Mouse (Mus musculus): ENCODE results near the gene Ptpn23.
"Not testable (repeated sequence)": the region's sequence is repeated elsewhere in the genome, so short reads cannot be mapped to it uniquely, and the experiment has no call there.

Ptpn23 gene

DNA sequence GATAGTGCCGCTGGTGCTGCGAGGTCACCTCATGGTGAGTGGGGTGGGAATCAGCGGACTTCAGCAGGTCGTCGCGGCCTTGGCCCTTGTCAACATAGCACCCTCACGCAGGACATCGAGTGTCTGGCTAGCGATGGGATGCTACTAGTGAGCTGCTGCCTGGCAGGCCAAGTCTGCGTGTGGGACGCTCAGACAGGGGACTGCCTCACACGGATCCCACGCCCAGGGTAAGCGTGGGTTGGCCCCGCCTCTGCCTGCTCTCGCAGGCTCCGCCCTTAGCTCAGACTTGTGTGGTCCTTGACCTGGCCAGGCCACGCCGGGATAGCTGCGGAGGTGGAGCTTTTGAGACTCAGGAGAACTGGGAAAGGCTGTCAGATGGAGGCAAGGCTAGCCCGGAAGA lies 27.4 kb downstream of the Ptpn23 start:
- peak; percentile 23 for DNase-seq

DNA sequence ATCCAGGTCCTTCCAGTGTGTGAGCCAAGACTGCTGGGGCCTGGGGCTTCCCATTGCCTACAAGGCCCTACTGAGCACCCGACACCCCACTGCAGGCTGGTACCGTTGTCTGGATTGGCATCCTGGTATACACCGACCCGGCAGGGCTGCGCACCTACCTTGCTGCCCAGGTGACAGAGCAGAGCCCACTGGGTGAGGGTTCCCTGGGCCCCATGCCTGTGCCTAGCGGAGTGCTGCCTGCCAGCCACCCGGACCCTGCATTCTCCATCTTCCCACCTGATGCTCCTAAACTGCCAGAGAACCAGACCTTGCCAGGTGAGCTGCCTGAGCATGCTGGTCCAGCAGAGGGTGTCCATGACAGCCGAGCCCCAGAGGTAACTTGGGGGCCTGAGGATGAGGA lies 28.7 kb downstream of the Ptpn23 start:
- no peak for DNase-seq

DNA sequence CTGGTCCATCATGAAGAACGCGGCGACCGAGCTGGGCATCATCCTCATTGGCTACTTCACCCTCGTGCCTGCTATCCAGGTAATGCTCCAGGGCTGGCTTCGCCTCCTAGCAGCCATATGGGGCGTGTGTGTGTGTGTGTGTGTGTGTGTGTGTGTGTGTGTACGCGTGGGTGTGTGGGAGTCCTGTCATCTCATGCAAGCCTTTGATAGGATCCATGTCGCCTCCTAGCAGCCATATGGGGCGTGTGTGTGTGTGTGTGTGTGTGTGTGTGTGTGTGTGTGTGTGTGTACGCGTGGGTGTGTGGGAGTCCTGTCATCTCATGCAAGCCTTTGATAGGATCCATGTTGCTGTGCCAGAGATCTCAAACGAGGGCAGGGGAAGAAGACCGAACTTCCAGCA lies 30.4 kb downstream of the Ptpn23 start:
- DNase-seq, result not testable (repeated sequence)

DNA sequence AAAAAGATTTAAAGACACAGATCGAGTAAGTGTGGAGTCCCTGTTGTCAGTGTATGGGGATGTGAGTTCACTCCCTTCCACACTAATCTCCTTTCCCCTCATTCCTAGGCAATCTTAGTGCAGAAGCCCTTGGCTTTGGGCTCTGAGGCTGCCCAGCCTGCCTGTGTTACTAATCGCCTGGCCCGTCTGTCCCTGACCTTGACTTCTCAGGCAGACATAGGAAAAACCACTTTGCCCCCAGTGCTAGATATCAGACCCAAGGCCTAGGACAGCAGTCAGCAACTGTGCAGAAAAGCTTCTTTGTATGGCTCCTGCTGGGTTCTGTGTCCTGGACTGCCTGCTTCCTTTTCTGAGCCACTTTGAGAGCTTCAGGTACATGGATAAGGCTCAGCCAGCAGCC lies 32.3 kb downstream of the Ptpn23 start:
- no peak for DNase-seq

DNA sequence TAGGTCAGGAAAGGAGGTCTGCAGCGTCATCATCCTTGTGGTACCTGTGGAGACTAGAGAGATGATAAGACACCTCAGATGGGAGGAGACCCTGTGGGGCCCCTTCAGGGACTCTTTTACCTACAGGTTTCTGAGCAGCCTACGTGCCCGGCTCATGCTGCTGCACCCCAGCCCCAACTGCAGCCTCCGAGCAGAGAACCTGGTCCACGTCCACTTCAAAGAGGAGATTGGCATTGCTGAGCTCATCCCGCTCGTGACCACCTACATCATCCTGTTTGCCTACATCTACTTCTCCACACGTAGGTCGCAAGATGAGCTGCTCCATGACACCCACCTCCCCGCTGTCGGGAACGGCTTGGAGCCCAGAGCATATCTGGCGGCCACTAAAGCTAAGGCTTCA lies 34.1 kb downstream of the Ptpn23 start:
- DNase-seq, result no peak

DNA sequence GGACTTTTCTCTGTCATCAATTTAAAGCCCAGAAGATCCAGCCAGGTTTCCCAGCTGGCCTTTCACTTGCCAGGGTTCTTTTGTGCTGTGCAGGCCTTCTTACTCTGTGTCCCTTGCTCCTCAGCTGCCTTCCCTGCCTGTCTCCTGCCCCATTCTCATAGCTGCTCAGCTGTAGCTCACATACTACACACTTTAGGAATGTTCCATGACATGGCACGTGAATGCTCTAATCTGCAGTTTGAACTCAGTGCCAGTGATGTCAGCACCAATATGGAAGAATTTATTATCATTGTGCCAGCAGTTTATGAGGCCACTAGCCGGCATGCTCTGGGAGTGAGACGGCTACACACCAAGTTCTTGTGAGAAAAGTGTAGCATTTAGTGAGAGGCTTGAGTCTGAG lies 38.2 kb downstream of the Ptpn23 start:
- DNase-seq, result no peak

DNA sequence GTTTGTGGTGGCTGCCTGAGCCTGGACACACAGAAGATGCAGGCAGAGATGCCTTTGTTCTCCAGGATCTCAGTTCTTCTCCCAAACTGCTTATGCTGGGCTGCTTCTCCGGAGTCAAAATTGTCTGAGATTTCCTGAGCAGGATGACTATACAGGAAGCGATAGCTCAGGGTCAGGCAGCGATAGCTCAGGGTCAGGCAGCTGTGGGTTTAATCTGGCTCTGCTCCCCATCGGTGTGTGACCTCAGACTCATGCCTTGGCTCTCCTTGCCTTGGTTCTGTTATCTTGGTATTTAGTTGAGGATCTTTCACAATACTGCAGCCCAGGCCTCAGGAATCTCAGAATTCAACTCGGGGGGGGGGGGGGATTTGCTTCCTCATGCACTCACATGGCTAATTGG lies 41.3 kb downstream of the Ptpn23 start:
- no peak for DNase-seq

DNA sequence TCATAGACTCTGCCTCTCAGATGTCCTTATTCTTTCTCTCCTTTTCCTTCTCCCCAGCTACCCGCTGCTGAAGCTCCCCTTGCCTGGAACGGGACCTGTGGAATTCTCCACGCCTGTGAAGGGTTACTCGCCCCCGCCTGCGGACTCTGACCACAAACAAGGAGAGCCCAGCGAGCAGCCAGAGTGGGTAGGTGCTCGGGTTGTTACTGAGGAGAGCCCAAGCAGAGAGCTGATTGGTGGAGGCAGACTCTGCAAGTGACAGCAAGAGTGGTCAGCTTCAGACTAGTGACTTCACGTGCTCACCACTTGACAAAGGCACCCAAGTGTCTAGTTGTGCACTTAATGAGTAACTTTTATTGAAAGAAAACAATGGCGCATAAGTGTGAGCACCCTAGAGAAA lies 45.7 kb downstream of the Ptpn23 start:
- no peak for DNase-seq

DNA sequence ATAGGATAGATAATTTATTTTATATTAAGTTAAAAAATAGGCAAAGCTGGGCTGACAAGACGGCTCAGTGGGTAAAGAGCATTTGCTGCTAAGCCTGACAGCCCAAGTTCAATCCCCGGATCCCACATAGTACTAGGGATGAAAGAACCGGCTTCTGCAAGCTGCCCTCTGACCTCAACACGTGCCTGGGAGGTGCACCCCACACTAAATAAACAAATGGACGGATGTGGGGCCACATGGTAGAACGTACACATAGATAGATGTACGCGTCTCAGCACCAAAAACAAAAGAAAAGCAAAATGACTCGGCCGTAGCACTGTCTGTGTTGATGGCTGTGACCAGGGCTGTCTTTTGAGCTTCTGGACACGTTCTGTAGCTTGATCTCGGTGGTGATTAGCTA lies 46.7 kb downstream of the Ptpn23 start:
- DNase-seq, result no peak

DNA sequence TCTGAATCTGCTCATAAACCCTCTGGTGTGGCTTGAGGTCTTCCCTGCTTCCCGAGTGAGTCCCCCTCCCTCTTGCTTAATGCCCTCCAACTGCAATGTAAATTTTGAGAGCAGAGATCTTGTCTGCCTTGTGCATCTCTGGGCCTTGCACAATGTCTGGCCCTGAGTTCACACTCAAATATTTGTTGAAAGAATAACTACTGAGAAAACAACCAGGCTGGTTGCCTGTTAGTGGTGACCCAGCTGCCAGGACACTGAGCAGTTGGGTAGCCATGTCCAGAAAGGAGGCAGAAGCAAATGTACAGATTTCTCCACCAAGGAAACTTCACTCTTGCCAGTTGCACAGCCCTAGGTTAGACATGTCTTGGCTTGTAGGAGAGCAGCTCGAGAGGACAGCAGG lies 49.7 kb downstream of the Ptpn23 start:
- DNase-seq, result no peak

DNA sequence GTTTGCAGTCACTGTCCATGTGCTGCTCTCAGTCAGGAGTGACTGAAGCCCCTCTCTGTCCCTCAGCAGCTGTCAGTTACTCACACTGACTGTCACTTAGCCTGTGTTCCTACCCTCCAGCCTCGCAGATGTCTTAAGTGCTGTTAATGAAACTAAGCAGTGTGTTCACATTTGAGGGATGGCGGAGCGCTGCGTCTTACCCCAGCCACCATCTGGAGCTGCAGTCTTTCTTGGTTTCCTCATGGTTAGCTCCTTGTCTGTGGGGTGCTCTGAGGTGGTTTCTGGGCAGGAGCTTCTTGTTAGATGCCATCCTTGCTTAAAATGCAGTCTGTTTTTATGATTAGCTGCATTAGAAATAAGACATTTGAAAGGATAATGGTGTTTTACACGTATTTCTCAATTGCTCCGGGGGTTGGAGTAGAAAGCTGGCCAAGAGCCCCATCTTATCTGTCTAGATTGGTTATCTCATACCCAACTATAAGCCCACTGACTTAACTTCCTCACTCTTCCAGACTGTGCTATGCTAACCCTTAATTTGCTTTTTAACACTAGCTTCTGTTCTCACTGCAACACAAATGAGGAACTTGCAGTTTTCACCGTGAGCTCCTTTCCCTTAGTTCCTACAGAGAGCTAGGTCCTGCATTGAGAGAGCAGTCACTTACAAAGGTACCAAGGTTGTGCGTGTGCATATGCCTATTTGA lies 55.9 kb downstream of the Ptpn23 start:
- DNase-seq, result no peak

DNA sequence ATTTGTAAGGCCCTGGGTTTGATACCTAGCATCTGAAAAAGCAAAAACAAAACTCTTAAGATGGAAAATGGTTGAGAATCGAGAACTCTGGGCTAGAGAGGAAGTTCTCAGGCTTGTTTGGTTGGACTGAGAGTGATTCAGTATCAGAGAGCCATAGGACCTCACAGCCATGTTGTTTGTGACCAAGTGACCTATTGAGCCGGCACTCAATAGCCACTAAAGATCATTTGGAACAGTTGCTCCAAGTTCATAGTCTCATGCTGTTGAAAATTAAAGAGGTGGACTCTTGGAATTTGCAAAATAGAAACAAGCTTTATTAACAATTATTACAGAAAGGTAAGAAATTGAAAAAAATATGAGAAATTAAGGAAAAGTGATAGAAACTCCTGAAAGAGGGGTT lies 56.7 kb downstream of the Ptpn23 start:
- DNase-seq, result no peak

DNA sequence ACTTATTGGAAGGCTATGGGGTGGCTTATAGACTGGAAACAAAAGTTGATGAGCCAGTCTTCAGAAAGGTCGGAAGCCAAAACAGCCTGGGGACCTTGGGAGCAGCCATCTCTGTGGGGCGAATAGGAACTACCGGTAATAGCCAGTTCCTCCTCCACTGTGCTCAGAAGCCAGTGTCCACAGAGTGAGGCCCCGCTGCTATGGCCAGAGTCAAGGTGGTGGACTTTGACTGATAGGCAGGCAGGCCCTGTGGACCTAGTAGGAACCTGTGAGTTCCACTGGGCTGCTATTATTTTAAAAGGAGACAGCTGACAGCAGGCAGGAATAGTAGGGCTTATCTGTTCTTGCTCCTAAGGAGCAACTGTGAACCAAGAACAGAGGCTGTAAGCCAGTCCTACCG lies 57.4 kb downstream of the Ptpn23 start:
- no peak for DNase-seq

DNA sequence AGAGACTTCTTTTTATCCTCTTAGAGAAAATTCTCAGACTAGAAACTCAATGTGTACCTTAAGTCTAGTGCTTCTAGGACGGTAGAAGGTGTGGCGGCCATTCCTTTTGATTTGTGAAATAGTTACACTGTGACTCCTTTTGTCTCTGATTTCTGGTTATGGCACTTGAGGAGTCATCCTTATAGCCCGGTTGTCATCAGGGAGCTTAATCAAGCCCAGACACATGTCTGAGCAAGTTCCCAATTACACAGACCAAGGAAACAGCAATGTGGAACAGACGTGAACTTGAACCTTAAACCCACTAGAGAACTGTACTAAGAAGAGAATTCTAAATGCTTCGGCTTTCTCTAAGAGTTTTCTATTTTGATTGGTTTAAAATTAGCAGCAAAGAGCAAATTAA lies 57.8 kb downstream of the Ptpn23 start:
- DNase-seq, result no peak

DNA sequence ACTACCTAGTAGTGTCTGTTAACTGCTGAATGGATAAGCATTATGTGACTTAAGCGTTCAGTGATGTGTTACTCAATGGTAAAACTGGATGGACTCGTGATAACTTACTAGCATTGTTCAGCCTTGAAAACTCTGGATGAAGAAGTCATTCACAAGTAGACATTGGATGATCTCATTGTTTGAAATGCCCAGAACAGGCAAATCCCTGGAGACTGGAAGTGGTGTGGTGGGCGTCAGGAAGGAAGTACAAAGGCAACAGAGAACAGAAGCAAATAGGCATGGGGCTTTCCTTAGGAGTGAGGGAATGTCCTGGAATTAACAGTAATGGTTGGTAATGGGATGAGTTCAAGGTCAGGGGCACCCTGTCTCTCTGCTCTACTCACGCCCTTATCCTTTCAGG lies 59.1 kb downstream of the Ptpn23 start:
- DNase-seq, result no peak

DNA sequence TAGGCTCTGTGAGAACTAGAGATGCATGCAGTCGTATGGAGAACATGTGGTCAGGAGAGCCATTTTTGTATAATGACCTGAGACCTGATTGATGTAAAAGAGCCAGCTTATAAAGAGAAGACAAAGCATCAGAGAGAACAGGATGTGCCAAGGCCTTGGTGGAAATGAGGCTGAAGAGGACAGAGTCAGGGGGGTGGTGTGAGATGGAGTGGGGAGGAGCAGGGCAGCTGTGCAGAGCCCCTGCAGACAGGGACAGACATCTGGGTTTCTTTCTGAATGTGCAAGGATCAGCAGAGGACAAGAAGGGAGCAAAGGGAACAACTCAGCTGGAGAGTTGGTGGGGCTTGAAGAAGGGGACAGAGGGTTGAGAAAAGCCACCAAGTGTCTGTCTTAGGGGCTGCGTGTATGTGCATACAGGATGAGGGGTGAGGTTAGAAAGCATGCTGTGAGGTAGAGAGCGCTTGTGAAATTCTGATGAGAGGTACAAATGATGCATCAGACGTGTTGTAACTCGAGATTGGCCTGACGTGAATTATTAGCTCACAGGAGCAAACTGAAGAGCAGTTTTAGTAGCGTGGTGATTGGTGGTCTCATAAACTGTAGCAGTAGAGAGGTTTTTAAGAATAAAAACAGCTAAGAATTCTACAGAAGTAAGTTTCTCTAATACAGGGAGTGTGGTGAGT lies 62.8 kb downstream of the Ptpn23 start:
- DNase-seq, result no peak

DNA sequence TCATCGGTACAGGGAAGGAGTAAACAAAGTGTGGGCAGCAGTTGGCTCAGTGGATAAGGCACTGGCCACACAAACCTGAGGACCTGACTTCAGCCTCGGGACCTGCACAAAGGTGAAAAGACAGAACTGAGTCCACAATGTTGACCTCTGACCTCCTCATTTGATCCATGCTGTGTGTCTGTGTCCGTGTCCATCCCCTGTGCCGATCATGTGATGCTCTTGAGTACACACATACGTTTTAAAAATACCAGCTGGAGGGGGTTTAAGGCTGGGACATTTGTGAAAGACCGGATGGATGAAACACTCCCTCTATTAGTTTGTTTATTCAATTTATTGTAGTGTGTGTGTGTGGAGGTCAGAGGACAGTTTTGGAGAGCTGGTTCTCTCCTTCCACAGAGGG lies 64.2 kb downstream of the Ptpn23 start:
- DNase-seq, result no peak

DNA sequence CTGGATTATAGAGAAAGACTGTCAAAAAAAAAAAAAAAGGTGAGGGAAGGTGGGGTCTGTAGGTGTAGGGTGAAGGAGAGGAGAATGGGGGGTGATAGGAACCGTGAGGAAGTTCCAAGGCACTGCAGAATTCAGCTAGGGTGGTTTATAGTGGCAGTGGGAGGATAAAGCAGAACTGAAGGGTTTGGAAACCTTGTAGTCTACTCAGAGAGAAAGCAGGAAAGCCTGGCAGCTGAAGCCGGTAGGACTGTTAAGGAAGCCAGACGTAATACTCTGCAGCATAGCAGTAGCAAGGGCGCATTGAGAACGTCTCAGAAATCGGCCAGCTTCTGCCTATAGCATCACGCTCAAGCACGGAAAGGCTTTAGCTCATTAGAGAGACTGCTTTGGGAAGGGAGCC lies 66.0 kb downstream of the Ptpn23 start:
- no peak for DNase-seq

DNA sequence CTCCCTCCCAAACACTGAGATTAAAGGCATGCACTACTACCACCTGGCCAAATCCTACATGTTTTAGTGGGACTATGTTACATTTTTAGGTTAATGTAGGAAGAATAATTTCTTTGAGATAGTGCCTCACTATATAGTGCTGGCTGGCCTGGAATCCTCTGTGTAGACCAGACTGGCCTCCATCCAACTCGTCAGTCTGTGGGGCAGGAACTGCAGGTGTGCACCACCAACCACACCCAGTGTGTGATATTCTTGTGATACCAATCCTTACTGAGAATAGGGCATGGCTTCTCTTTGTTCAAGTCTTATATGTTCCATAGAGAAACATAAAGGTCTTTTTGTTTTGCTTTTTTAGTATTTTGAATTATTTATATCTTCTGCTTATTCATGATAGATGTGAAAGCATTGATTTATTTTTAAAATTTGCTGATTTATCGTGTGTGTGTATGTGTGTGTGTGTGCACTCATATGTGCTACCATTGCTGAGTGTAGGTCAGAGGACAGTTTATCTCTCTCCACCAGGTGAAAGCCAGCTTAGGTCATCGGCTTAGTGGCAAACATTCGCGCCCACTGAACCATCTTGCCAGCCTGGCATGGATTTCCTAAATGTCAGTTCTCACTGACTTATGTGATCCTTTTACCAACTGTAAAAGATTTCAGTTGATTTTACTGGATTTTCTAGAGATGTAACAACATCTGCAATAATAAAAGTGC lies 67.8 kb downstream of the Ptpn23 start:
- no peak for DNase-seq

All from embryo, embryonic 11 days (tissue).